Mouse (Mus musculus): ENCODE data around the gene Tedc2. TPM values are rescaled to one million over a fixed set of nuclear protein-coding genes. Genes with fewer than 3 reads are reported as not detected.

The Tedc2 gene
- polyA plus RNA-seq, 1 experiment from 2014 or later = 7.6 TPM

DNA sequence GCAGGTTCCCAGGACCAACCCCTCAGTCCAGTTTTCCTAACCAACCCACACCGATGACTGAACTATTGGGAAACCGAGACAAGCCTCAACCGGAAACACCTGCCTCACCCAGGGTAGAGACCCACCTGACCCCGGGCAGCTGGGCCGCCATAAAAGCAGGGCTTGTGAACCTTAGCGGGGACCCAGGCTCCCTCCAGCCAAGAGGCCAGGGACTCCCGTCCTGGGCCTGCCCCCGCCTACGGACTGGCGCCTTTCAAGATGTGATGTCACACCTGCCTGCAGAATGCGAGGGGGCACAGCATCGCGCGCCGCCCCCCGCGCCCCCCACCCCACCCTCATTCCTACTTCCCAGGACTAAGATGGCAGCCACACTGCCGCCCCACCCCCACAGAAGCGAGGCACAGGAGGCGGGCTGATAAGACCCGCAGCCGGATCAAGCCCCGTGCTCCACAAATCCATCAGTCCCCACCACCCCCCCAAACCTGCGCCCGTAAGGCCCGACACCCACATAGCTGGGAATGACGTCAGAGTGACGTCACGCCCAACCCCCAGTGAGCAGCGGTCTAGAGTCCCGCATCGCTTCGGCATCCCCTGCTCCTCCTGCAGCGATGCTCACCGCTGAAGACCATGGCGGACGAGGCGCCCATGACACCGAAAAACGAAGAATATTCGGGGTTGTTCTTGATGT lies 51.9 kb downstream of the Tedc2 start:
- H3K9ac ChIP-seq (ENCODE audit: low read length) = peak overlapping the region; percentile 96
- H3K36me3 ChIP-seq (ENCODE audit: control insufficient read depth, insufficient read depth, low read length) = no peaks in the 10 kb centered on the region
- H3K27me3 ChIP-seq (ENCODE audit: control insufficient read depth, insufficient read depth, low read length) = no peaks in the 10 kb centered on the region
- WGBS = under 1% methylated on average over 41 of the region's 41 CpGs
- H3K4me2 ChIP-seq (ENCODE audit: low read depth, low read length) = peak overlapping the region; percentile 77
- H3K9me3 ChIP-seq (replicated peaks; ENCODE audit: control insufficient read depth, low read length) = no peaks in the 10 kb centered on the region
- H3K4me1 ChIP-seq (ENCODE audit: control insufficient read depth, insufficient read depth, low read length) = peaks cover 24% of the 10 kb centered on the region
- peak overlapping the region; percentile 97 for H3K27ac ChIP-seq (ENCODE audit: low read length)
- H3K4me3 ChIP-seq (replicated peaks; ENCODE audit: low read length) = peak overlapping the region; percentile 97
- peak; percentile 39 for ATAC-seq (ENCODE audit: insufficient read depth, low FRiP score)

DNA sequence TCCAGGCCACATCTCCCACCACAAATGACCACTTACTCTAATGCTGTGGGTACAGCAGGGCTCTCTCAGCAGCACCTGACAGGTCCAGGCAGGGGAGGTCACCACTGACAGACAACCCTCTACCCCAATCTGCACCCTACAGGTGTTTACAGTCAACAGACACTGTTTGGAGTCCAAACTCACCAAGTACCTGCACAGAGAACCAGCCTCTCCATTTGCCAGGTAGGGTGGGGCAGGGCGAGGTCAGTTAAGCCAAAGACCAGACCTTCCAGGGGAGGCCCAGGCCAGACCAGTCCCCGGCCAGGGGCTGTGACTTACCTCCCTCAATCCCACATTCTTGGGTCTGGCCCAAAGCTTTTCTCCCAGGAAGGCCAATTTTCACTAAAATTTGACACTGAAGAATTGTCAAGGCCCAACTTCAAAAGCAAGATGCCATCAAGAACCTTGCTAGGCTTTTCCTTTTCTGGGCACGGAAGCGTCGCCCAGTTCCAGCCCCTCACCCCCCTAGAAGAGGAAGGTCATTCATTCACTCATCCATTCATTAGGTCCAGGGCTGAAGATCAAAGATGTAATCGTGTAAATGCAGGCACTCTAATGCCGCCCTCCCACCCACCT lies 52.7 kb downstream of the Tedc2 start:
- Histone ChIP-seq H3K9ac (ENCODE audit: low read length) (peak overlapping the region; percentile 96), H3K4me1 (ENCODE audit: control insufficient read depth, insufficient read depth, low read length) (peaks cover 26% of the 10 kb centered on the region), H3K4me3 (replicated peaks; ENCODE audit: low read length) (peak overlapping the region; percentile 97), H3K27me3 (ENCODE audit: control insufficient read depth, insufficient read depth, low read length) (no peaks in the 10 kb centered on the region), H3K27ac (ENCODE audit: low read length) (peak overlapping the region; percentile 97), H3K4me2 (ENCODE audit: low read depth, low read length) (peak overlapping the region; percentile 77), H3K36me3 (ENCODE audit: control insufficient read depth, insufficient read depth, low read length) (no peaks in the 10 kb centered on the region), H3K9me3 (replicated peaks; ENCODE audit: control insufficient read depth, low read length) (no peaks in the 10 kb centered on the region)
- 42% methylated on average over 7 of the region's 7 CpGs for WGBS
- ATAC-seq (ENCODE audit: insufficient read depth, low FRiP score) = no peak

DNA sequence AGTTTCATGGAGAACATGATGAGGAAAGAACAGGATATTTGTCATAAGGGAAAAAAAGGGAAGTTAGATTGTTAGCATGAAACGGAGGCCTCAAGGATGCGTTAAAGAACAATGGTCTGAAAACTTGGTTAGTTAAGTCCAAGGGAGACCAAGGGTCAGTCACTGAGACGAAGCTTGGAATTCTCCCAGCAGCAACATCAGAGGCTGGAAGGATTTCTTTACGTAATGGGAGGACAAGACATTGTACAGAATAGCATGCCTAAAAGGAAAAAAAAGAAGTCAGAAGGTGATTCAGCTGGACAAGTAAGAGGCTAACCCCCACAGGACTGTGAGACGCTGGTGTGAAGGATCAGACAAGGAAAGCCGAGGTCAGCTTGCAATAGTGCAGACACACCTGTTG lies 53.5 kb downstream of the Tedc2 start:
- 74% methylated on average over 6 of the region's 6 CpGs for WGBS
- ATAC-seq (ENCODE audit: insufficient read depth, low FRiP score) = no peak
- H3K4me3 ChIP-seq (replicated peaks; ENCODE audit: low read length) = no peak overlapping the region
- no peaks in the 10 kb centered on the region for H3K27me3 ChIP-seq (ENCODE audit: control insufficient read depth, insufficient read depth, low read length)
- H3K9me3 ChIP-seq (replicated peaks; ENCODE audit: control insufficient read depth, low read length) = no peaks in the 10 kb centered on the region
- H3K27ac ChIP-seq (ENCODE audit: low read length) = no peak overlapping the region
- no peaks in the 10 kb centered on the region for H3K36me3 ChIP-seq (ENCODE audit: control insufficient read depth, insufficient read depth, low read length)
- H3K4me2 ChIP-seq (ENCODE audit: low read depth, low read length) = peak overlapping the region; percentile 77; the same call in 1 of the 2 replicates
- no peak overlapping the region for H3K9ac ChIP-seq (ENCODE audit: low read length)
- H3K4me1 ChIP-seq (ENCODE audit: control insufficient read depth, insufficient read depth, low read length) = peaks cover 33% of the 10 kb centered on the region

Small RNA genes lying within 50 kb of the gene (microRNA-seq; reads per million reads assigned to microRNA genes)
- 0.66 reads per million for gene Mir5134
- 0.83 reads per million for gene Mir6965

Other genes with a start within 250 kb of the Tedc2 start
- 0.18 and 0.21 TPM in 2 replicates for gene Prss30, start 240.3 kb downstream of the Tedc2 start, polyA plus RNA-seq (2015; fragmentation: Nextera tagmentation; extraction: Ambion mirVana)
- 4.2 and 6.7 TPM in 2 replicates for gene Prss22, start 222.8 kb downstream of the Tedc2 start, polyA plus RNA-seq (2015; fragmentation: Nextera tagmentation; extraction: Ambion mirVana)
- gene Prss27, start 182.7 kb downstream of the Tedc2 start, polyA plus RNA-seq (2015; fragmentation: Nextera tagmentation; extraction: Ambion mirVana) = 19.0 and 30.0 TPM in 2 replicates
- 54.8 and 56.2 TPM in 2 replicates for gene Kctd5, start 147.4 kb downstream of the Tedc2 start, polyA plus RNA-seq (2015; fragmentation: Nextera tagmentation; extraction: Ambion mirVana)
- gene Pdpk1, start 69.9 kb downstream of the Tedc2 start, polyA plus RNA-seq (2015; fragmentation: Nextera tagmentation; extraction: Ambion mirVana) = 36.6 and 38.6 TPM in 2 replicates
- gene Amdhd2, start 57.1 kb downstream of the Tedc2 start, polyA plus RNA-seq (2015; fragmentation: Nextera tagmentation; extraction: Ambion mirVana) = 26.1 and 27.0 TPM in 2 replicates
- 504 and 564 TPM in 2 replicates for gene Atp6v0c, start 51.1 kb downstream of the Tedc2 start, polyA plus RNA-seq (2015; fragmentation: Nextera tagmentation; extraction: Ambion mirVana)
- gene Tbc1d24, start 15.3 kb downstream of the Tedc2 start, polyA plus RNA-seq (2015; fragmentation: Nextera tagmentation; extraction: Ambion mirVana) = 3.6 and 5.4 TPM in 2 replicates
- gene Ntn3, start 11.3 kb downstream of the Tedc2 start, polyA plus RNA-seq (2015; fragmentation: Nextera tagmentation; extraction: Ambion mirVana) = 4.0 and 5.4 TPM in 2 replicates
- gene Ccnf, start 30.6 kb upstream of the Tedc2 start, polyA plus RNA-seq (2015; fragmentation: Nextera tagmentation; extraction: Ambion mirVana) = 50.2 and 51.8 TPM in 2 replicates
- gene Abca17, start 130.2 kb upstream of the Tedc2 start, polyA plus RNA-seq (2015; fragmentation: Nextera tagmentation; extraction: Ambion mirVana) = not detected in 2 replicates
- gene Abca3, start 131.1 kb upstream of the Tedc2 start, polyA plus RNA-seq (2015; fragmentation: Nextera tagmentation; extraction: Ambion mirVana) = 12.2 and 14.0 TPM in 2 replicates
- gene Rnps1, start 193.7 kb upstream of the Tedc2 start, polyA plus RNA-seq (2015; fragmentation: Nextera tagmentation; extraction: Ambion mirVana) = 216 and 217 TPM in 2 replicates
- 153 and 166 TPM in 2 replicates for gene Eci1, start 205.8 kb upstream of the Tedc2 start, polyA plus RNA-seq (2015; fragmentation: Nextera tagmentation; extraction: Ambion mirVana)
- 9.2 and 19.9 TPM in 2 replicates for gene Dnase1l2, start 222.3 kb upstream of the Tedc2 start, polyA plus RNA-seq (2015; fragmentation: Nextera tagmentation; extraction: Ambion mirVana)
- gene E4f1, start 249.5 kb upstream of the Tedc2 start, polyA plus RNA-seq (2015; fragmentation: Nextera tagmentation; extraction: Ambion mirVana) = 29.4 and 35.0 TPM in 2 replicates
- gene Pgp, start 249.5 kb upstream of the Tedc2 start, polyA plus RNA-seq (2015; fragmentation: Nextera tagmentation; extraction: Ambion mirVana) = 49.6 and 54.5 TPM in 2 replicates

Data from stomach, embryonic 16.5 days (tissue).